Mouse (Mus musculus) liver, adult 2 months (tissue): ENCODE measurements at regions not wholly inside any gene's neighbourhood (a gene's known extent, or its start where the extent isn't known, plus 50 kb on each side); places are given as distances from the start of the nearest gene placed in this dataset.

ENCODE experiments used
- CTCF ChIP-seq: fragments of 200-500 bp; IDR thresholded peaks from 2 replicates; pipeline ENCODE4 v1.5.1; 2011; ENCODE audit warnings: low read depth, low read length, control low read depth
- POLR2A ChIP-seq: fragments of 200-500 bp; IDR thresholded peaks from 2 replicates; pipeline ENCODE4 v1.6.1; 2011; ENCODE audit warnings: low read length, control low read depth; ENCODE audit not compliant: insufficient read depth; ENCODE audit errors: extremely low read depth

GRCm38 (mm10) chr1:120753406-120753805, 151.2 kb downstream of the En1 start:
- TF ChIP-seq POLR2A (no peak), CTCF (no peak)
